Mouse (Mus musculus): ENCODE data around the gene Trmt61a.

The Trmt61a gene

GRCm38 (mm10) chr12:111672581-111672980, 5.3 kb upstream of the Trmt61a start:
- DNase-seq, result no peak

- DNase-seq, result no peak
Observed at GRCm38 (mm10) chr12:111674850-111675486, 2.9 kb upstream of the Trmt61a start.

- DNase-seq, result no peak
Observed at GRCm38 (mm10) chr12:111675797-111676580, 1.9 kb upstream of the Trmt61a start.

- DNase-seq, result peak; percentile 47 to 59
Observed at GRCm38 (mm10) chr12:111677421-111677820, 484 bp upstream of the Trmt61a start.

GRCm38 (mm10) chr12:111678670-111678933, 697 bp downstream of the Trmt61a start:
- no peak for DNase-seq

- no peak for DNase-seq
Observed at GRCm38 (mm10) chr12:111678997-111679396, 1.1 kb downstream of the Trmt61a start.

- DNase-seq, result no peak
Observed at GRCm38 (mm10) chr12:111680661-111681060, 2.8 kb downstream of the Trmt61a start.

- DNase-seq, result no peak
Observed at GRCm38 (mm10) chr12:111681305-111681704, 3.4 kb downstream of the Trmt61a start.

- DNase-seq, result no peak
Observed at GRCm38 (mm10) chr12:111682003-111682402, 4.1 kb downstream of the Trmt61a start.

- DNase-seq, result no peak
Observed at GRCm38 (mm10) chr12:111682806-111683205, 4.9 kb downstream of the Trmt61a start.

- DNase-seq, result no peak
Observed at GRCm38 (mm10) chr12:111686390-111686789, 8.5 kb downstream of the Trmt61a start.

GRCm38 (mm10) chr12:111687350-111688068, 9.6 kb downstream of the Trmt61a start:
- DNase-seq, result peak; percentile 75 to 78

GRCm38 (mm10) chr12:111688069-111688428, 10.1 kb downstream of the Trmt61a start:
- peak; percentile 51 to 53 for DNase-seq

- peak; percentile 55 to 58 for DNase-seq
Observed at GRCm38 (mm10) chr12:111689426-111689825, 11.5 kb downstream of the Trmt61a start.

GRCm38 (mm10) chr12:111691346-111691872, 13.5 kb downstream of the Trmt61a start:
- DNase-seq, result no peak

GRCm38 (mm10) chr12:111692899-111693298, 15.0 kb downstream of the Trmt61a start:
- no peak for DNase-seq

GRCm38 (mm10) chr12:111693341-111694270, 15.7 kb downstream of the Trmt61a start:
- DNase-seq, result peak; percentile 50 to 57

- DNase-seq, result peak in 1 of 2 experiments; percentile 40
Observed at GRCm38 (mm10) chr12:111694271-111694781, 16.4 kb downstream of the Trmt61a start.

- peak; percentile 45 to 48 for DNase-seq
Observed at GRCm38 (mm10) chr12:111694880-111695804, 17.2 kb downstream of the Trmt61a start.

- peak; percentile 83 to 89 for DNase-seq
Observed at GRCm38 (mm10) chr12:111696239-111696638, 18.3 kb downstream of the Trmt61a start.

GRCm38 (mm10) chr12:111697708-111698107, 19.8 kb downstream of the Trmt61a start:
- no peak for DNase-seq

Data from cerebellum, adult 18-20 months (tissue).